Mouse (Mus musculus) embryonic fibroblast, embryonic 13.5 days (primary cell): ENCODE measurements around the gene C77080. TPM values are rescaled to one million over a fixed set of nuclear protein-coding genes. Genes with fewer than 3 reads are reported as not detected.

Source experiments
- H3K27ac ChIP-seq: 2 replicates; pipeline ENCODE4 v1.5.1; 2012; ENCODE audit warnings: low read length, control low read depth, inconsistent platforms; ENCODE audit not compliant: insufficient read depth
- H3K4me1 ChIP-seq: 2 replicates; pipeline ENCODE4 v1.6.1; 2011; ENCODE audit warnings: low read length; ENCODE audit not compliant: control insufficient read depth, insufficient read depth
- H3K4me3 ChIP-seq: 2 replicates; pipeline ENCODE4 v1.5.1; 2011; ENCODE audit warnings: mild to moderate bottlenecking, control low read depth, low read length; ENCODE audit not compliant: insufficient read depth
- CTCF ChIP-seq: IDR thresholded peaks from 2 replicates; pipeline ENCODE4 v1.5.1; 2011; ENCODE audit warnings: mild to moderate bottlenecking, control low read depth, low read length, moderate library complexity, borderline replicate concordance; ENCODE audit not compliant: insufficient read depth
- POLR2A ChIP-seq: IDR thresholded peaks from 2 replicates; pipeline ENCODE4 v1.6.1; 2011; ENCODE audit warnings: low read depth, mild to moderate bottlenecking, control low read depth, low read length, moderate library complexity
- polyA plus RNA-seq: library from polyadenylated mRNA; stranded (reverse); fragments of >200 nt; gene quantifications from 2 replicates; pipeline ENCODE4 v1.2.4, GENCODE M21; 2011; ENCODE audit warnings: low read depth; ENCODE audit not compliant: missing spikeins, insufficient read length

The C77080 gene
- polyA plus RNA-seq, 1 experiment, result 7.0 TPM

- TF ChIP-seq POLR2A, result no peak
- no peak for TF ChIP-seq CTCF
- Histone ChIP-seq H3K27ac (no peak overlapping the region), H3K4me1 (peaks cover 7% of the 10 kb centered on the region; the same call in 1 of the 2 replicates), H3K4me3 (no peak overlapping the region)
Measured at GRCm38 (mm10) chr4:129231594-129232450, 29.4 kb downstream of the C77080 start.

DNA sequence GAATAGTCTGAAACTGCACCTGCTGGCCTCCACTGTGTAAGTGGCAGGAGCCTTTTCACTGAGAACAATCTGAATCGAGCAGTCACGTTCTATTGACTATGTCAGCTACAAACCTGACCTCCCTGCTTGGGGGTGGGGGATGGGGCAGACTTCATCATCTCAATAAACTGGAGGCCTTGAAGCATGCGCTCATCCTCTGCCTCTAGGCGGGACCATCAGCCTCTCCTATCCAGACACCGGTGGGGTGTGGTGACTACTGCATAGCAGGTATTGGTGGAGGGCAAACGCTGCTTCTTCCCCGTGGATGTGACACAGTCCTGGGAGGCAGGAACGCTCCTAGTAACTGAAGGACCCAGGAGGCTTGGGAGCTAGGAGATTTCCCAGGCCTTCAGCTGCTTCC, 30.3 kb downstream of the C77080 start:
- H3K4me1 ChIP-seq, result peaks cover 7% of the 10 kb centered on the region; the same call in 1 of the 2 replicates
- TF ChIP-seq CTCF (no peak), POLR2A (no peak)
- no peak overlapping the region for H3K27ac ChIP-seq
- no peak overlapping the region for H3K4me3 ChIP-seq

DNA sequence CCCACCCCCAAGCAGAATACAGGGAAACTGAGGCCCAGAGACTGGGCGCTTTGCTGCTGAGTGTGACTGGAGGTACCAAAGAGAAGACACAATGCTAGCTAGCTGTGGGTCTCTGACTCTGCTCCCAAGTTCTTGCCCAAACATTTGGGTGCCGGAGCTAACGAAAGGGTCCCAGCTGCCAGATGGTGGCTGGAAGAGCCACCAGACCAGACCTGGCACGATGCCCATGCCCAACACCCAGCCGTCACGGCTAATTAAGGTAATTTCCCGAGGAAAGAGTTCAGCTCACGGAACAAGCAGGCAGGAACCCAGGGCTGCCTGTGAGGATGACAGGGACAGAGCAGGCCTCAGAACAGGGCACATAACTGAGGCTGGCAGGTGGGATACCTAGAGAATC, 33.2 kb downstream of the C77080 start:
- Histone ChIP-seq H3K4me3 (no peak overlapping the region), H3K27ac (no peak overlapping the region), H3K4me1 (peaks cover 7% of the 10 kb centered on the region; the same call in 1 of the 2 replicates)
- no peak for TF ChIP-seq POLR2A
- no peak for TF ChIP-seq CTCF

- TF ChIP-seq POLR2A, result no peak
- TF ChIP-seq CTCF, result no peak
- H3K27ac ChIP-seq, result no peak overlapping the region
- H3K4me3 ChIP-seq, result no peak overlapping the region
- peaks cover 7% of the 10 kb centered on the region; the same call in 1 of the 2 replicates for H3K4me1 ChIP-seq
Measured at GRCm38 (mm10) chr4:129227170-129227984, 33.8 kb downstream of the C77080 start.

- Histone ChIP-seq H3K4me1 (peaks cover 4% of the 10 kb centered on the region; the same call in 1 of the 2 replicates), H3K4me3 (no peak overlapping the region), H3K27ac (no peak overlapping the region)
- TF ChIP-seq CTCF (no peak), POLR2A (no peak)
Measured at GRCm38 (mm10) chr4:129226441-129226963, 34.7 kb downstream of the C77080 start.

DNA sequence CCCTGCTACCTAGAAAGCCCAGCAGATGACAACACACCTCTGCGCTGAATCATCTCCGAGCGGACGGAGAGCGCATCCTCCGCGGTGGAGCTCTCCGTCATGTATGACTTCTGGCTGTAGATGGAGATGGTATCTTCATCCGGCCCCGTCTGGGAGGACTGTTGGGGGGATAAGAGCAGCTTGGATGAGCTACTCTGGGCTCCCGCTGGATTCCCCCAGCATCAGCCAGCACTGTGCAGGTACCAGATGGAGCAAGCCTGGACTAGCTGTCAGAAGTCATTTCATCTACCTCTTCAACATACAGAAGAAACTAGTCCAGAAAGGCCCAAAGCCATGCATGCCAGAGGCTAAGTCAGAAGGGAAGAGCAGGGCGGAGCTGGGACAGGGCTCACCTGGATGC, 35.9 kb downstream of the C77080 start:
- peaks cover 4% of the 10 kb centered on the region; the same call in 1 of the 2 replicates for H3K4me1 ChIP-seq

GRCm38 (mm10) chr4:129223421-129224281, 37.6 kb downstream of the C77080 start:
- 0 out of 2 replicates have a peak overlapping the region, but pooled peaks have one; percentile 5 for H3K27ac ChIP-seq

More for the DNA sequence above, 35.9 kb downstream of the C77080 start:
- TF ChIP-seq CTCF (no peak), POLR2A (no peak)
- H3K27ac ChIP-seq, result no peak overlapping the region
- H3K4me3 ChIP-seq, result no peak overlapping the region

DNA sequence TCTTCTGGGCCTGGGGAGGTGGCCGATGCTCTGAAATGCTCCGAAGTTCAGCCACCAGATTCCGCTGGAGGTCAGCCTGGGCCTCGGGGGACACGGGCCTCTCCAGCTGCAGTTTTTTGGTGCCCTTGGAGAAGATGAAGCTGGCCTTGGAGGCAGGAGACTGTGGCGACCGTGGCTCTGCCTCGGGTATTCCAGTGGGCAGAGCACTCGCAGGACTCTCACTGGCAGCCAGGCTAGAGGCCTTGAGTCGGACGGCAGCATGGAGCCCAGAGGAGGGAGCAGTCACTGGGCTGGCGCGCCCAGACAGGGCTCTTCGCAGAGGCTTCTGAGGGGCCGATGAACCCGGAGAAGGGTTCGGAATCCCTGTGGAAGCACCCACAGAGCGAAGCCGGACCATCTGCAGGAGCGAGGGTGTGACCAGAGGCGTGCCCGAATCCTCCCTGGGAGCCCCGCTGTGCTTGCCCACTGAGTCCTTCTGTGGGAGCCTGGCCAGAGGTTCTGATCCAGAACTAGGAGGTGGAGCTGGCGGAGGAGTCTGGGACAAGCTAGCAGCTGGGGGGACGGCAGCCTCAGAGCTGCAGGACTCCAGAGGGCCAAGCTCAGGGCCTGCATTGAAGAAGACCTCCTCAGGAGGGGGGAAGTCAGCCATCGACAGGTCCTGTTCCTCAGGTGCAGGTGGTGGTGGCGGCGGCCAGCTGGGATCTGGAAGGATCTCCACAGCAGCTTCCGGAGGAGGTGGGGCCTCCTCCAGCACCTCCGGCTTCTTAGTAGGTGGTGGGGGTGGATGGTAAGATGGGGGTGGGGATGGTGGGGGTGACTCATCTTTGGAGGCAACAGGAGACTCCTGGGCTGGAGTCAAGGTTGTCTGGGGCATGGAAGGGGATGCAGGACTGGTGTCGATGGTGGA, 38.9 kb downstream of the C77080 start:
- Histone ChIP-seq H3K4me1 (no peaks in the 10 kb centered on the region), H3K27ac (no peak overlapping the region), H3K4me3 (no peak overlapping the region)
- no peak for TF ChIP-seq CTCF
- no peak for TF ChIP-seq POLR2A

More at GRCm38 (mm10) chr4:129223421-129224281, 37.6 kb downstream of the C77080 start:
- TF ChIP-seq POLR2A (no peak), CTCF (no peak)
- Histone ChIP-seq H3K4me1 (peaks cover 4% of the 10 kb centered on the region; the same call in 1 of the 2 replicates), H3K4me3 (no peak overlapping the region)
